Mouse (Mus musculus) layer of hippocampus, adult 8-10 months (tissue): ENCODE measurements around the gene 4932438H23Rik. TPM values are rescaled to one million over a fixed set of nuclear protein-coding genes. Genes with fewer than 3 reads are reported as not detected.
A peak's percentile ranks its signal among the peaks of the same experiment; 100 is the strongest.

Experiments
- DNase-seq, 2 experiments: peaks; one replicate each; pipeline ENCODE4 v3.0.0; 2022; ENCODE audit warnings: low spot score in 2 of 2
- total RNA-seq, 4 experiments: library from RNA; stranded (reverse); gene quantifications; 2 replicates each; pipeline ENCODE4 v1.2.4; 2022

The 4932438H23Rik gene
- 1 to 10 TPM; 1.1 to 2.8 (median 2.1) TPM for total RNA-seq

DNA sequence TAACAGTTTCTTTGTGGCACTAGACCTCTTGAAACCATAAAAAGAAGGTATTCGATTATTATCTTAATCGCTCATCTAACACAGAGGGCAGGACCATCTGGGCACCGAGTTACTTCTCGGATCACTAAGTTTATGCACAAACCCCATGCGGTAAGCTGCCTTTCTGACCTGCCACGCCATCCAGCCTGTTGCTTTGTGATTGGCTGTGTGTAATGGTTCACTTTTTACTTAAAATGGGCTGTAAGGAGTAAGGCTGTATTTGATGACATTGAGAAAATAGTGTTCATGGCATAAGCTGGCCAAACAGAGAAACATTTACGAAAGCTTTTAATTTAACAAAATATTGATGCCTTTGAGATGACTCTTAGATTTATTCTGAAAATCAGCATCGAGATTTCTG, at the start of gene 4932438H23Rik:
TSS of gene 4932438H23Rik (minus strand) at position 101 of the 400 bp plus-strand sequence.
- no peak for DNase-seq

DNA sequence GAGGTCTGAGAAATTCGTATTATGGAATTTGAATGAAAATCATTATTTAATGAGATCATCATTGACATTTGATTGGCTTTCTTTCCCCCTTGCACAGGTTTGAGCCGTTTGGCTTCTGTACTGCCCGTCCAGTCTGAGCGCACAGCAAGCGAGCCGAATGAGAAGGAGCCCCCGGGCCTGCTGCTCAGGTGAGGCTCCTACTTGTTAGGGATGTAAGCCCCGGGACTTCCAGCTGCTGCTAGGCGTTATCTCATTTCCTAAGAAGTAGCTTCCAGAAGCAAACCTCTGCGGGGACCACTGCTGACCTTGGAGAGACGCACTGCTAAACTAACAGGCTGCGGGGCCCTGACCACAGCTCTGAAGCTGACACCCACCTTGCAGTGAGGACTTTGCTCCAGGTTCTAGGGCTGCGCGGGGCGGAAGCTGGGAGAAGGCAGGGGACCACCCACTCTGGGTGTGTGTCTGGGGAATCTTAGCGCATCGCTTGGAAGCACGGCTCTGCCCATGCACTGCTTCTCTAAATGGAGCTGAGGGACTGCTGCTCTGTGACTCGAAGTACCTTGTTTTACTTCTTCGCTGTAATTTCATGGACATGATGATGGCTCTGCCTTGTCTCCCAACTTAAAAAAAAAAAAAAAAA, 46.2 kb upstream of the 4932438H23Rik start:
- no peak for DNase-seq

DNA sequence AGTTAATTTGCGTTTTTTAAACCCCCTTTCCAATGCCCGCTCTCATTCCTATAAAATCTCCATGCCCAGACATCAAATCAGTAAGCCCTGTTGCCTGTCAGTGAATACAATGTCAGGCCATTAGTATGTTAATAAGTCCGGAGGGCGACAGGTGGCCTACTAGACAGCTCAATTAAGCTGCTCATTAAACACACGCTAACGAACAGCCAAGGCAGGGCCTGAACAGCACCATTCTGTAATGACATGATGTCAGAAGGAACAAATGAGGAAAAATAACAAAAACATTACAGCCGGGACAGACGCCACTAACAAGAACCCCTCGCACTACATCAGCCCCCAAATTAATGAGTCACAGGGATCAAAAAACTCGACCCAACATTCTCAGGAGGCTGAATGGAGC, 45.5 kb upstream of the 4932438H23Rik start:
- no peak for DNase-seq

DNA sequence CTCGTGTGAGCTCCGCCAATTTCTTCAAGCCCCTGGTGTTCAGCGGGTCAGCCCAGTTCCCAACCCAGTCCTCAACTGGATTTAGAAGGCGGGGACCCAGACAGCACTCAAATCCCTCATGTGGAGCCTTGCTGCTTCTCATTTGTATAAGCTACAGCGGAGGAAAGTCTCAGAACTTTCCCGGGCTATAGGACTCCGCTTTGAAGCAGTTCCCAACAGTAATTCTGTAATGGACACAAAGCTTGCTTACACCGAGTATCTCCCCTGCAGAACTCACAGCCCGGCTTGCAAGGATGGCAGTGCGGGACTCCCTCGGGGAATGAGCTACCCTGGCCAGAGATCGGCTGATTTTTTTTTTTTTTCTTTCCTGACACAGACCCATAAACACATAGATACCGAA, 45.1 kb upstream of the 4932438H23Rik start:
- no peak for DNase-seq

DNA sequence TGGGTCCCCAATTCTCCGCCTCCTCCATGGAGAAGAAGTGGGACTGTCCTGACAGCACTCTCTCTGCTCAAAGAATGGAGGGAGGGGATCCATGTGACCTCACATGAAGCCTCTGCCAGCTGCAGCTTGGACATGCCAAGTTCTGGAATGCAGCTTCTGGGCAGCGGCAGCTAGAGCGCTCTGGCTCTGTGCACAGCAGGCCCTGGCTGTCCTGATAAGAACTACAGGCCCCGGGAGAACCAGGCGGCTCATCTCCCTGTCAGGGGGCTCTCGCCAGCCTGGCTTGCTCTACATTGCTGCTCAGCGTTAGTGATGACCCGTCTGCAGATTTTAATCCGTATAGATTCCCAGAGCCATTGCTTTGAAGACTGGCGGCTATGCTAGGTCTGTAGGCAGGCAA, 44.6 kb upstream of the 4932438H23Rik start:
- DNase-seq, result peak; percentile 3 to 7

DNA sequence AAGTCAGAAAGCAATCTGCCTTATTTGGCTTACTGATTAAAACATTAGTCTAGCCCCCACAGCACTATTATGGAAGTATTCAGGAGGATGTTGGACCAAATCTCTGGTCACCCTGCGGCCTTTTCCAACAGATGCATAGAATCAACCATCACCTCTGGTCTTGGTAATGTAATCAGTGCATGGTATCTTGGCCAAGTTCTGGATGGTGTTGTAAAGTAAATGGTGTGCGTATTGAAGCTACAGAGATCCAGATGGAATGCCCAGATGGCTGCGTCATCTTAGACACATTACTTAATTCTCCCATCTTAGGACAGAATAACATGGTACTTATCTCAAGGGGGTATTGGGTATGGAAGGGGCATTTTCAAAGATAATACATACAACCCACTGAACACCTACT, 43.8 kb upstream of the 4932438H23Rik start:
- no peak for DNase-seq

DNA sequence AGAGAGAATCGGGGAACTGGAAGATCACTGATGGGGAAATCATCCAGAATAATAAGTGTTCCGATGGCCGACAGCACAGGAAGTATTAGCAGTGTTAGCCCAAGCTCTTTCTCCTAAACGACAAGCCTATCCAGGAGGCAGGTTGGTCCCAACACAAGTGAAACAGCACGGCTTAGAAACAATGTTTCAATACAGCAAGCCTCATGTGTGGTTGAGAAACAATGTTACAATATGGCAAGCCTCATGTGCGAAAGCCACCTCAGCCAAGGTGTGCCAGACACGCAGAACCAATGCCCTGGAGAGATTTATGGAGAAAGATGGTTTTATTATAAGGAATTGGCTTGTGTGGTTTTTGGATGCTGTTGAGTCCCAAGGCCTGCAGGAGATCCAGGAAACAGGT, 43.2 kb upstream of the 4932438H23Rik start:
- no peak for DNase-seq

DNA sequence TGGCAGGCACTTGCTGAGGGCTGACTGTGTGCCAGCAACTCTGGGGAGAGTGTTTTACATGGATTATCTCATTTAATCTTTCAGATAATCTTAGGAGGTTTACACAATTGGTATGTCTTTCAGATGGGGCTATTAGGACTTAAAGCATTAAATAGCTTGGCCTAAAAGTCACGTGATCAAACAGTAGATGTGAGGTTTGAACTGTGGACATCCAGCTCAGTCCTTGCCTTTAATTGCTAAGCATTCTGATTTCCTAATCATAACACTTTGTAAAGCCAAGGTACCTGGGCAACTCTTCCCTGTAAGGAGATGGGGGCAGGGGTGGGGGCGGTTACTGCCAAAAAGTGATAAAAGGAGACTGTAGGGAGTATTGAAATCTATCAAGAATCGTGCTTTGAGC, 41.7 kb upstream of the 4932438H23Rik start:
- DNase-seq, result no peak

DNA sequence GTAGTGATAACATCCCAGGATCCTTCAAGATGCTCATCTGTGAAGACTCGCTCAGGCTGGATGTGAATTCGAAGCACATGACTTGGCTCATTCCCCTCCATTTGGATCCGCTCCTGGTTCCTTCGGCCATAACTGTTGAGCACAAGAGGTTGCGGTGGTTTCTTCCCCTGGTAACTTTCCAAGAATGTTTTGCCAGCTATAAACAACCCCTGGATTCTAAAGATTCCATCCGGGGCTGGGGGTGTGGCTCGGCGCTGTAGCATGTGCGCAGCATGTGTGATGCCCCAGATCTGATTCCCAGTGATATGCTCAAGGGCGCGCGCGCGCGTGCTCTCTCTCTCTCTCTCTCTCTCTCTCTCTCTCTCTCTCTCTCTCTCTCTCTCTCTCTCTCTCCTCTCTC, 35.0 kb upstream of the 4932438H23Rik start:
- DNase-seq, result no peak

DNA sequence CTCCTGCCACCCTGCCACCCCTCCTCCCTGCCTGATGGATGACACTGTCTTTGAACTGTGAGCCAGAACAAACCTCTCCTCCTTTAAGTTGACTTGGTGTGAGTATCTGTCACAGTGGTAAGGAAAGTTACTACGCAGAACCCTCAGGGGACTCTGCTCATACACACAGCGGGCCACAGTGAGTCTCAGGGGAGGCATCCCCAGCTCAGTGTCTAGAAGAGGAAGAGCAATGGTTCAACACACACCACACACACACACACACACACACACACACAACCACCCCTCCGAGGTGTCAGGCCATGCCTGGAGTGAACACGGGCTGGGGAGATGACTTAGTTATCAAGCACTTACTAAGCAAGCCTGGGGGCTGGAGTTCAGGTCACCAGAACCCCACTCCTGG, 33.5 kb upstream of the 4932438H23Rik start:
- no peak for DNase-seq

DNA sequence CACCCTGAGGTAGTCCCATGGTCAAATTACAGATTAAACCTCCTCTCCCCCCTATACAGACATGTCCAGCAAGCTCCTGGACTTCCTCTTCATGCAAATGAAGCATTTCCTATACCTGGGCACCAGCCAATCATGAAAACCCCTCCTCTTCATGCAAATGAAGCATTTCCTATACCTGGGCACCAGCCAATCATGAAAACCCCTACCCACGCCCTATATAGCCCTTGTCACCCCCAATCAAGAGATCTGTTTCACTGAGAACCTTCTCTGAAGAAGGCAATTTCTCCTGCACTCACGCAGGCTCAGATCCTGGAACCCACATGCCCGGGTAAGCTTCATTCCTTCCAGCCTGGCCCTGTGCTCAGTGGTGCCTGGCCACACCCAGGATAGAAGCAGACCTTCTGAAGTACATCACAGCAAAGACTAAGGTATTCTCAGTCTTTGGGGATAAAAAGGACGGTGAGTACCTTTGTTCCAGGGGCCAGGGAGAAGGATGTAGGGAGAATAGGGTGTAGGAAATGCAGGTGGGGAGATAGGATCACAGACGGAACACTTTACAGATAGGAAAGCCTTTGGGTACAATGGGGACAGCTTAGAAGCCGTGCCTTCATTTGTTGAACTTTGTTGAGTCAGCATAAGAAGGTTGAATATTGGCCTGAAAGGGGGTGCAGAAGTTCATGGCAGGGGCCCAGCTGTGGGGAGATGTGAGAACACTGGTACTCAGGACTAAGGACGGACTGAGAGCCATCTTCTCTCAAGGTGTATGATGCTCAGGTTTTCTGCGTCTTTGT, 32.0 kb upstream of the 4932438H23Rik start:
- DNase-seq, result no peak

DNA sequence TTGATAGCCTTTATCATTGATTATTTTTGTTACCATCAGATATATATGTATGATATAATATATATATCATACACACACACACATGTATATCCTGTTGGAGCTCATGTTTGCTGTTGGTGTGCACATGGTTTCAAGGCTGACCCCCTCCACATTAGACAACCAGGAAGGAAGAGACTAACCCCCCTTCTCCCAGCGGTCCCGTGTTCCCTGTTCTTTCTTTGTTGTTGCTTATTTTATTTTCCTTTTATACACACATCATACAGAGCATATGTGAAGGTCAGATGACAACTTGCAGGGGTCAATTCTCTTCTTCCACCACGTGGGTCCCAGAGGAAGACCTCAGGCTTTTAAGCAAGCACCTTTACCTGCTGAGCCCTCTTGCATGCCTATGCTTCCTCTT, 29.3 kb upstream of the 4932438H23Rik start:
- no peak for DNase-seq

DNA sequence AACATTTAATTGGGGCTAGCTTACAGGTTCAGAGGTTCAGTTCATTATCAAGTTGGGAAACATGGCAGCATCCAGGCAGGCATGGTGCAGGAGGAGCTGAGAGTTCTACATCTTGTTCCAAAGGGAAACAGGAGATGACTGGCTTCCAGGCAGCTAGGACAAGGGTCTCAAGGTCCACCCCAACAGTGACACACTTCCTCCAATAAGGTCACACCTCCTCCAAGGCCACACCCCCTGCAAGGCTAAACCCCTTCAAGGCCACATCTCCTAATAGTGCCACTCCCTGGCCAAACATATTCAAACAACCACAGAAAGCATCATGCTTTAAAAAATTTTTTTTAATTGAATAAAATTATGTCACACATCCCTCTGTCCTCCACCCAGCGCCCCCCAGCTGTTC, 28.9 kb upstream of the 4932438H23Rik start:
- DNase-seq, result no peak

DNA sequence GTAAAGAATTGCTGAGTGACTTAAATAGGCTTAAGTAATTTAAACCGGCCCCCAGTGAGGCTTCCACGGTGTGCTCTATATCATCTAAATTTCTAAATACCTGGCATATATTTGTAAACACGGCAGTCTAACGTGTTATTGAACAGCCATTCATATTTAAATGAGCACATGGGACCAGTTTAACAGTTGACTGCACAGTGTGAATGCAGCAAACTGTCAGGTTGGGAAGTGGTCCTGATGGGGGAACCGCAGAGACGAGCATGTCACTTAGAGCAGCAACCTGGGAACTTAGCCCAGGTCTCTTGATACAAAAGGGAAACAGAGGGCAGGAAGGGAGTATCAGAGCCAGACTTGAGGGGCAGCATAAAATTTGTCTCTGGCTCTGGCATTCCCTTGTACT, 25.0 kb upstream of the 4932438H23Rik start:
- DNase-seq, result no peak

DNA sequence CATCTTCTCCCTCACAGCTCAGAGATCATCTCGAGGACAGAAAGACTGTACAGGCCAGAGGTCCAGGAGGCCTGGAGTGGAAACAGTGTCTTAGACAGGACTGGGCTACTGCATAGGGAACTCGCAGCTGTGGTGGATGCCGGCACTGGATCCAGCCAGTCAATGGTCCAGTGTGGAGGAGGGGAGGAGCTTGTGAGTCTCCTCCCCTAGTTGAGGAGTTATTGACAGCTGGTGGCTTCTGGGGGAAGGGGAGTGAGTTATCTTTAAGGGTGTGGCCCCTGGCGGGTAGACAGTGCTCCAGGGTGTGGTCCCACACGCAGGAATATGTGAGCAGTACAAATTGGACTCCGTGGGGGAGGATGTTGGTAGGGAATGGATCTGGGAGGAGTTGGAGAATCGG, 21.8 kb upstream of the 4932438H23Rik start:
- no peak for DNase-seq

DNA sequence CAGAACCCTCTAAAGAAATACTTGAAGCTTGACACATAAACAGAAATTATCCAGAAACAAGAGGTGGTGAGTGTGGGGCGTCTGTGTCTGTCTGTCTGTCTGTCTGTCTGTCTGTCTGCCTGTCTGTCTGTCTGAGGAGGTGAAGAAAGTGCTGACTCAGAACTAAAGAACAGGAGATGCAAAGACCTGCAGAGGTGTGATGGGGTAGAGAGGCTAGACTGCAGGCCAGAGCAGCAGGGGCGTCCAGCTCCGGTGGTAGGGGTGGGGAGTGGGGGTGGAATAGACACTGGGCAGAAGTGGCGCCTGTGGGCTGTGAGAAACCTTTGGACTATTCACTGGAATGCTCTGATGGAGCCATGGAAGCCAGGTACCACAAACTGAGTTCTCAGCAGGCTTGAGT, 21.1 kb upstream of the 4932438H23Rik start:
- no peak for DNase-seq

DNA sequence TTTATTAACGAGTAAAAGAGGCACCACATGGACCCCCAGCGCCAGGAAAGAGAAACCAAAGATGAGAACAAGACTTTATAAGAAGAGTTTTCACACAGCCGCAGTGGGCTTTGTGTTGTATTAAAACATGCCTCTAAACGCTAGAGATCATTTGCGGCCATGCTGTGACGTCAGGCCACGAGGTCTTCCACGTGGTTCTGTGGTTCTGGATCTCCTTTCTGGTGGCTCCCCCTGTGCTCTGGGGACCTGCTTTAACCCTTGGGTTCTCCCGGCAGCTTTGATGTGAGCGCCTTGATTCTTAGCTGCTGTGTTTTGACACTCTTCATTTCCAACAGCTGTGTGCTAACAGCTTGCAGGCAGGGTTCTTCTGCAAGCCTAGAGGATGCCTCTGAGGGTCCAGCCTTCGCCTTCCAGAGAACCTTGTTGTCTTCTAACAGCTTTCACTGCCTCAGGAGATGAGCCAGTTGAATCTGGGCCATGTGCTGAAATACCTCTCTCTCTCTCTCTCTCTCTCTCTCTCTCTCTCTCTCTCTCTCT, 16.1 kb upstream of the 4932438H23Rik start:
- DNase-seq, result no peak

DNA sequence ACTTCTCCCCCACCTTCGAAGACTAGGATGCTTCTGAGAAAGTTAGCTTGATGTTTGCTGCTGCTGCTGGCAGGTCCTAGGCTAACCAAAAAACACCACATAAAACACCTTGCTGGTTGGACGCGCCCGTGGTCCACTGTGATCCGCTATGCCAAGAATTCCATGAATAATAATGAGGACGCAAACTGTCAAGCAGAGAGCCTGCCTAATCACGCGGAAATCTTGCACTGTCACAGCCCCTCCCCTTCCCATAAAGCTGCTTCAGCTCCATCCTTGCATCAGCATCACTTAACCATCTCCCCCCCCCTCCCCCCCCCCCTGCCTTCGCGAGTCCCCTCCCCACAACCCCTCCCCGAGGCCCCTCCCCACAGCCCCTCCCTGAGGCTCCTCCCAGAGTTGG, 12.7 kb upstream of the 4932438H23Rik start:
- no peak for DNase-seq

DNA sequence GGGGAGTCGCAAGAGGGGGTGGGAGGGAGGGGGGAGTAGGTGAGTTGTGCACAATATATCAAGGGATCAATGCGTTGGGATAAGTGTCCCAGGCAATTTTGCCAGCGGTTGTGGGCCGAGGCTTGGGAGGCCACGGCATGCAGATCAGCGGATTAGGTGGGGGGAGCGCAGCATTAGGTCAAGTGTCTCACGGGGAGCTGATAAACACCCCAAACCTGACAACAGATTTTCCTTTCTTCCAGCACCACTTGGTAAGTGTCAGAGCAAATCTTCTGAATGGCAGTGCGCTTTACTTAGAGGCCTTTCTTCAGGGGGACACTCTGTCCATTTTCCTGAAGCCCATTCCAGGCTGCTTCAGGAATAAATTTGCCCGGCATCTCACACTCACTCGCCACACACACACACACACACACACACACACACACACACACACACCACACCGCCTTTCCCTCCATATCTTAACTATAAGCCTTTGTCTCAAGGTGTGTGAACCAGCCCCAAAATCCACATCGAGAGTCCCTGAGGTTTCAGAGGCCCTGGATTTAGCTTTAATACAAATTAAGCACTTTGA, 10.6 kb upstream of the 4932438H23Rik start:
- DNase-seq, result no peak

DNA sequence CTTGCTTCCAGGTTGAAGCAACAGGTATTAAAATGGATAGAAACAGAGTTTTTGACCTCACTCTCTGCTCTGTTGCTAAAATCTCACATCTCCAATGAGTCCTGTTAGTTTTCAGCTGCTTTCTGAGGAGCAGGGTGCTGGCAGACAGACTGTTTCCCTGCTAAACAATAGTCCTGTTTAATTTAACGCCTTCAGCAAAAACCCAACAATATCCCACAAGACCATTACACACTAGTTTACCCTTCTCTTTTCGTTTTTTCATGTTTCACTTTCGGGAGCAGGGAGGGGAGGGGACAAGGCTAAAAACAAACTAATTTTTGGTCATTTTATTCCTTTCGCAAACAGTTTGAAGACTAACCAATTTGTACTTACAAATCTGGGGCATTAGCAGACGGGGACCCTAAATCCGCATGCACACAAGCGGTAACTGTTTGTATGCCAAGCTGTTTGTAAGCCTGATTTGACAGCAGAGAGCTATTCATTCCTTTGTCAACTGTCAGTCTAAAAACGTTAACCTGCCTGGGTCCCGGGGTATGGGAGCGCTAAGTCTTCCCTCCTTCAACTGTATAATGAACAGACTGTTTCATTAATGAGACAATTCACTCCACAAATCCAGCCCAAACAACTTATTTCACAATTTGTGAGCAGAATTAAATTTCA, 10.0 kb upstream of the 4932438H23Rik start:
- no peak for DNase-seq

DNA sequence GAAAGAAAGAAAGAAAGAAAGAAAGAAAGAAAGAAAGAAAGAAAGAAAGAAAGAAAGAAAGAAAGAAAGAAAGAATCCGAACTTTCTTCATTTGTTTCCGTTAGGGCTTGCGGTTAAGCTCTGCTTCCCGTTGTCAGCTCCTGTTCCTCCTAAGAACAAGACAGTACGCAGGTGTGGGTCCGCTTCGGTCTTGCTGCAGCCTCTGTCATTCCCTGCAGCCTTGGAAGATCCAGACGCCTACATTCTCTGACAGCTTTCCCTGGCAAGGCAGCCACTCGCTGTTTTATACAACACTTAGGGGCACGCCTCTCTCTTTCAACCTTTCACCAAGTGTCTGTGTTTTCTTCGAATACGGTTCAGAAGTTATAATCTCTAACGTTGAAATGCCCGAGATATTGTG, 8.5 kb upstream of the 4932438H23Rik start:
- DNase-seq, result no peak

DNA sequence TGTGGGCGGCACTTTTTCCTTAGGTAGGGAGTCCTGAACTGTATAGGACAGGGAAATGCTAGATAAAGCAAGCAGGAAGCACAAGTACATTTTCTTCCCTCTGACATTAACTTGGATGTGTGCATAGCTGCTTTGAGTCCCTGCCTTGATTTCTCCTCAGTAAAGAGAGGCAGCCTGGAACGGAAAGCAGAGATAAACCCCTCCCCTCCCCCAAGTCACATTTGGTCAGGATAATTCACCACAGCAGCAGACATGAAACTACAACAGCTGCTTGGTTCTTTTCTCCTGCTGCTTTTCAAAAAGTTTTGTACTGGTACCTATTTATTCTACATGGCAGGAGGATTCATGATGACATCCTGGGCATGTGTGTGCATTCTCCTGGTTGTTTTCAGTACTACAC, 5.6 kb upstream of the 4932438H23Rik start:
- DNase-seq, result no peak
